15 mouse cellular contexts compared by ENCODE assay signal in genomic region chr10:84578738-84579137, GRCm38 (mm10). TPM values are rescaled to one million over a fixed set of nuclear protein-coding genes. Genes with fewer than 3 reads are reported as not detected.
DNase-seq lines count a peak whose midpoint lies in the region; ATAC-seq and TF ChIP-seq lines count a peak whose summit lies in the region.
"Had no signal": no experiment of that assay in that cellular context is flagged by ENCODE, and none has a peak within 500 bp of the region (broad histone marks: within the 10 kb centered on the region; RNA-seq: fewer than 3 reads in every experiment).

No protein-coding gene starts in this region.

- peaks cover 45% of the 10 kb centered on the region for H3K4me1 ChIP-seq in liver, embryonic 12.5 days
- H3K4me1 ChIP-seq in heart, embryonic 15.5 days (replicated peaks), result peaks cover 44% of the 10 kb centered on the region
- peaks cover 34% of the 10 kb centered on the region for H3K4me1 ChIP-seq in liver, embryonic 16.5 days (ENCODE audit: control insufficient read depth, low read depth, low read length)
- peaks cover 11% of the 10 kb centered on the region for H3K4me1 ChIP-seq in thymus, adult 2 months (replicated peaks; ENCODE audit: control insufficient read depth, insufficient read depth, low read length)

- H3K4me2 ChIP-seq in liver, embryonic 12.5 days, result peak overlapping the region; percentile 92
- peak overlapping the region; percentile 90; the same call in 1 of the 2 replicates for H3K4me2 ChIP-seq in heart, embryonic 15.5 days
- H3K4me2 ChIP-seq in liver, embryonic 16.5 days (ENCODE audit: low read depth, low read length), result peak overlapping the region; percentile 87

- peak overlapping the region; percentile 77; the same call in 1 of the 2 replicates for H3K4me3 ChIP-seq in liver, embryonic 12.5 days
- no peak overlapping the region; the same call in 1 of the 2 replicates for H3K4me3 ChIP-seq in heart, embryonic 15.5 days
- peak overlapping the region; percentile 84 for H3K4me3 ChIP-seq in liver, embryonic 16.5 days (ENCODE audit: low read depth, low read length)
- no peak overlapping the region for H3K4me3 ChIP-seq in thymus, adult 2 months (ENCODE audit: control insufficient read depth, insufficient read depth, low read length)
- H3K4me3 ChIP-seq in left cerebral cortex, adult 2 months, result no peak overlapping the region

- 75% methylated on average over 10 of the region's 10 CpGs for WGBS in liver, embryonic 12.5 days (ENCODE audit: insufficient replicate concordance)
- WGBS in heart, embryonic 15.5 days, result 50% methylated on average over 10 of the region's 10 CpGs
- WGBS in liver, embryonic 16.5 days (ENCODE audit: insufficient replicate concordance), result 75% methylated on average over 10 of the region's 10 CpGs
- 95% methylated on average over 10 of the region's 10 CpGs for WGBS in thymus, adult 2 months

- TF ChIP-seq CTCF in thymus, adult 2 months (IDR thresholded peaks at IDR 0.05; ENCODE audit: borderline replicate concordance, control insufficient read depth, extremely low read depth, insufficient read depth, low read length, poor library complexity), result no peak
- TF ChIP-seq CTCF in left cerebral cortex, adult 2 months (IDR thresholded peaks at IDR 0.05), result no peak

- DNase-seq in heart, adult 11 months, result peak; percentile 94
- DNase-seq in heart, postnatal 14 days, result no peak
- no peak for DNase-seq in liver
- DNase-seq in thymus, adult 2 months, result no peak
- no peak for DNase-seq in left cerebral cortex, adult 2 months (ENCODE audit: extremely low spot score in 1 of 2, low spot score in 2 of 2)
- DNase-seq: adrenal gland, adult 8-10 months; cerebellum, adult 11-12 months; kidney, adult 18-20 months; kidney, postnatal 10 days had no signal

- intact Hi-C loops in heart, postnatal 14 days (cut with DNase I), result loop anchor here (2.0 to 5.0 kb wide), 2 partner anchors 16 to 46 kb away; partner anchors contain the start of gene Ckap4
- intact Hi-C loops in left cerebral cortex, adult 2 months (cut with DNase I), result loop anchor here (5.0 kb wide), 1 partner anchor 61 kb away; no protein-coding TSS in a partner anchor

- H3K27ac ChIP-seq in liver, embryonic 12.5 days, result no peak overlapping the region
- H3K27ac ChIP-seq in heart, embryonic 15.5 days, result no peak overlapping the region
- no peak overlapping the region for H3K27ac ChIP-seq in liver, embryonic 16.5 days (ENCODE audit: low read length)
- no peak overlapping the region for H3K27ac ChIP-seq in thymus, adult 2 months (ENCODE audit: control insufficient read depth, insufficient read depth, low read length)
- H3K27ac ChIP-seq in left cerebral cortex, adult 2 months, result no peak overlapping the region
- H3K27ac ChIP-seq: forebrain, embryonic 15.5 days; hindbrain, postnatal 0 days; neural tube, embryonic 12.5 days had no signal

- ATAC-seq in liver, embryonic 12.5 days, result no peak
- ATAC-seq in heart, embryonic 15.5 days (replicated peaks; ENCODE audit: insufficient number of reproducible peaks, insufficient read depth, low FRiP score, low read depth), result no peak
- ATAC-seq in liver, embryonic 16.5 days (ENCODE audit: low read depth), result no peak
- ATAC-seq: forebrain, embryonic 15.5 days; hindbrain, postnatal 0 days had no signal

- H3K27me3 ChIP-seq in liver, embryonic 12.5 days (replicated peaks), result 0 out of 2 replicates have a peak, but pooled peaks cover 21% of the 10 kb centered on the region
- H3K27me3 ChIP-seq in heart, embryonic 15.5 days, result no peaks in the 10 kb centered on the region
- no peaks in the 10 kb centered on the region for H3K27me3 ChIP-seq in liver, embryonic 16.5 days (ENCODE audit: control insufficient read depth, insufficient read depth, low read depth, low read length)
- no peaks in the 10 kb centered on the region for H3K27me3 ChIP-seq in thymus, adult 2 months (ENCODE audit: control insufficient read depth, insufficient read depth, low read length)
- H3K27me3 ChIP-seq: forebrain, embryonic 15.5 days had no signal

- H3K36me3 ChIP-seq in liver, embryonic 12.5 days, result no peaks in the 10 kb centered on the region
- no peaks in the 10 kb centered on the region for H3K36me3 ChIP-seq in heart, embryonic 15.5 days
- H3K36me3 ChIP-seq in liver, embryonic 16.5 days (ENCODE audit: control insufficient read depth, insufficient read depth), result no peaks in the 10 kb centered on the region
- no peaks in the 10 kb centered on the region for H3K36me3 ChIP-seq in thymus, adult 2 months (ENCODE audit: control insufficient read depth, insufficient read depth, low read length)
- H3K36me3 ChIP-seq: forebrain, embryonic 15.5 days; neural tube, embryonic 12.5 days had no signal

- H3K9ac ChIP-seq in liver, embryonic 12.5 days, result no peak overlapping the region
- H3K9ac ChIP-seq in heart, embryonic 15.5 days, result no peak overlapping the region
- no peak overlapping the region for H3K9ac ChIP-seq in liver, embryonic 16.5 days (ENCODE audit: low read depth, low read length)
- H3K9ac ChIP-seq: forebrain, embryonic 15.5 days; neural tube, embryonic 12.5 days had no signal

- H3K9me3 ChIP-seq in liver, embryonic 12.5 days (replicated peaks), result no peaks in the 10 kb centered on the region
- no peaks in the 10 kb centered on the region for H3K9me3 ChIP-seq in heart, embryonic 15.5 days (replicated peaks)
- H3K9me3 ChIP-seq in liver, embryonic 16.5 days (replicated peaks; ENCODE audit: control insufficient read depth, low read length), result no peaks in the 10 kb centered on the region
- H3K9me3 ChIP-seq: forebrain, embryonic 15.5 days; neural tube, embryonic 12.5 days had no signal

- TF ChIP-seq POLR2A in thymus, adult 2 months (IDR thresholded peaks at IDR 0.05; ENCODE audit: control insufficient read depth, extremely low read depth, insufficient read depth, low read length, poor library complexity), result no peak

RNA-seq across cellular contexts. Expression of gene Tcp11l2, which starts 2.3 kb away (rescaled TPM):
- 100 to 1,000 TPM in 1 of 2 experiments, 10 to 100 TPM in 1; 96.1 to 120 TPM for total RNA-seq in heart, postnatal 14 days (2021)
- polyA plus RNA-seq in liver, embryonic 12.5 days (2016; fragmentation: Nextera tagmentation; extraction: Ambion mirVana), result 28.1 and 28.7 TPM in 2 replicates
- polyA plus RNA-seq in heart, embryonic 15.5 days (2015; fragmentation: Nextera tagmentation; extraction: Ambion mirVana), result 32.9 and 33.3 TPM in 2 replicates
- polyA plus RNA-seq in liver, embryonic 16.5 days (2015; fragmentation: Nextera tagmentation; extraction: Ambion mirVana), result 78.9 and 85.6 TPM in 2 replicates
- 99.2 and 139 TPM in 2 replicates for polyA plus RNA-seq in thymus, adult 2 months (2012; rRNA removed)
- total RNA-seq in left cerebral cortex, adult 2 months (2021), result 10 to 100 TPM; 21.9 to 23.1 TPM

RNA-seq across cellular contexts. Expression of gene Polr3b, which starts 43.4 kb away (rescaled TPM):
- 10 to 100 TPM; 11.7 to 12.1 TPM for total RNA-seq in heart, postnatal 14 days (2021)
- 9.9 and 11.3 TPM in 2 replicates for polyA plus RNA-seq in liver, embryonic 12.5 days (2016; fragmentation: Nextera tagmentation; extraction: Ambion mirVana)
- polyA plus RNA-seq in heart, embryonic 15.5 days (2015; fragmentation: Nextera tagmentation; extraction: Ambion mirVana), result 8.0 and 8.9 TPM in 2 replicates
- 4.9 and 5.8 TPM in 2 replicates for polyA plus RNA-seq in liver, embryonic 16.5 days (2015; fragmentation: Nextera tagmentation; extraction: Ambion mirVana)
- polyA plus RNA-seq in thymus, adult 2 months (2012; rRNA removed), result 6.5 and 6.6 TPM in 2 replicates
- 10 to 100 TPM; 15.4 to 17.1 TPM for total RNA-seq in left cerebral cortex, adult 2 months (2021)

RNA-seq across cellular contexts. Expression of gene Ckap4, which starts 44.9 kb away (rescaled TPM):
- 10 to 100 TPM; 34.1 to 44.0 TPM for total RNA-seq in heart, postnatal 14 days (2021)
- polyA plus RNA-seq in liver, embryonic 12.5 days (2016; fragmentation: Nextera tagmentation; extraction: Ambion mirVana), result 26.0 and 28.8 TPM in 2 replicates
- 75.2 and 94.2 TPM in 2 replicates for polyA plus RNA-seq in heart, embryonic 15.5 days (2015; fragmentation: Nextera tagmentation; extraction: Ambion mirVana)
- 5.1 and 7.4 TPM in 2 replicates for polyA plus RNA-seq in liver, embryonic 16.5 days (2015; fragmentation: Nextera tagmentation; extraction: Ambion mirVana)
- polyA plus RNA-seq in thymus, adult 2 months (2012; rRNA removed), result 8.0 and 8.2 TPM in 2 replicates
- 10 to 100 TPM; 21.6 to 22.8 TPM for total RNA-seq in left cerebral cortex, adult 2 months (2021)

Comparison
In these comparisons a context has a peak if more than half of its experiments do, and no peak if none do; other contexts are left out.
1. H3K4me3 ChIP-seq: peak in liver, embryonic 12.5 days (single experiment) and liver, embryonic 16.5 days (single experiment); none in heart, embryonic 15.5 days (single experiment), thymus, adult 2 months (single experiment) and left cerebral cortex, adult 2 months (single experiment).
2. Peak in every context shown above with its lines, with median percentiles within 50 percentile points of each other: H3K4me2 ChIP-seq.